Mouse (Mus musculus): ENCODE data around the gene Noc2l. TPM values are rescaled to one million over a fixed set of nuclear protein-coding genes. Genes with fewer than 3 reads are reported as not detected.
A peak's percentile ranks its signal among the peaks of the same experiment; 100 is the strongest.

Gene Noc2l
- polyA plus RNA-seq (2015; fragmentation: Nextera tagmentation; extraction: Ambion mirVana) = 30.2 and 30.6 TPM in 2 replicates

- under 1% methylated on average over 87 of the region's 90 CpGs for WGBS
- Histone ChIP-seq H3K9me3 (ENCODE audit: control insufficient read depth, low read length) (no peaks in the 10 kb centered on the region), H3K9ac (ENCODE audit: low read length) (peak within 1 kb of the TSS; percentile 70), H3K27me3 (ENCODE audit: control insufficient read depth, insufficient read depth, low read length) (no peaks in the 10 kb centered on the region), H3K4me3 (ENCODE audit: low read depth, low read length) (peak within 1 kb of the TSS; percentile 87), H3K4me2 (replicated peaks; ENCODE audit: low read depth) (peak within 1 kb of the TSS; percentile 96), H3K36me3 (ENCODE audit: control insufficient read depth, insufficient read depth, low read length) (peaks cover 15% of the 10 kb centered on the region), H3K4me1 (replicated peaks; ENCODE audit: control insufficient read depth, insufficient read depth) (no peaks in the 10 kb centered on the region; the same call in 1 of the 2 replicates), H3K27ac (replicated peaks) (peak within 1 kb of the TSS; percentile 93)
- 0 out of 2 replicates have a peak, but pooled peaks have one; percentile 12 for TF ChIP-seq CTCF (IDR thresholded peaks at IDR 0.05; ENCODE audit: low read depth)
- no peak for TF ChIP-seq EP300 (optimal IDR thresholded peaks at IDR 0.05)
- peak; percentile 96 for DNase-seq (ENCODE audit: low spot score)
- ATAC-seq (ENCODE audit: low FRiP score, low TSS enrichment) = peak; percentile 93
Observed at GRCm38 (mm10) chr4:156235808-156236533, at the start of gene Noc2l. Noc2l (plus strand) TSS chr4:156236010.

DNA sequence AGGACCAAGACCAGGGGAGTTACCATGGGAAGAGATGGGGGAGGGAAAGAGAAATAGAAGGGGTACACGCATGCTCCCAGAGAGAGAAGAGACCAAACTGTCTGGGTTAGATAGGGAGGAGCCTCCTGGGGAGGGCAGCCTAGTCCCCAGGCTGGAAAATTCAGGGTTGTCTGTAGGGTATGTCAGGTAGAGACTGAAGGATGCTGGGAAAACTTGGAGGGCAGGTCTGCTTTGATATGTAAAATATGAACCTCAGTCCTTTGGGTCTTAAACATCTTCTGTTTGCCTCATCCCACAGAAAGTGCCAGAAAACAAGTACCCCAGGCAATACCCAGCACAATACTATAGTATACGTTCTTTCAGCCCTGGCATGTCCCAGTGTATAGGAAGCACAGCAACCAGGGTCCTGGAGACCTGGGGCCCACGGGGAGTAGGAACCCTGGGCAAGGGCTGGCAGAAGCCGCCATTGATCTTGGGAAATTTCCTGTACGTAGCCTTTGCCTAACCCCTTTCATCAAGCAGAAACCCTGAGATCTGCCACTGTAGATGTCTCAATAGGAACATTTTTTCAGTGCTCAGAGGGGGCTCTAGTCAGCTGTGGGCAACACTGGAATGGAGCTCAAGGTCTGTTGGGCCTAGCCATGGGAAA, 47.5 kb upstream of the Noc2l start:
- no peak for TF ChIP-seq EP300 (optimal IDR thresholded peaks at IDR 0.05)
- TF ChIP-seq CTCF (IDR thresholded peaks at IDR 0.05; ENCODE audit: low read depth) = no peak
- peaks cover 9% of the 10 kb centered on the region; the same call in 1 of the 2 replicates for H3K4me1 ChIP-seq (replicated peaks; ENCODE audit: control insufficient read depth, insufficient read depth)
- H3K4me3 ChIP-seq (ENCODE audit: low read depth, low read length) = no peak overlapping the region
- no peak overlapping the region for H3K4me2 ChIP-seq (replicated peaks; ENCODE audit: low read depth)
- no peaks in the 10 kb centered on the region for H3K27me3 ChIP-seq (ENCODE audit: control insufficient read depth, insufficient read depth, low read length)
- H3K9ac ChIP-seq (ENCODE audit: low read length) = no peak overlapping the region
- WGBS = 77% methylated on average over 5 of the region's 5 CpGs
- ATAC-seq (ENCODE audit: low FRiP score, low TSS enrichment) = no peak
- no peak overlapping the region for H3K27ac ChIP-seq (replicated peaks)
- H3K36me3 ChIP-seq (ENCODE audit: control insufficient read depth, insufficient read depth, low read length) = no peaks in the 10 kb centered on the region
- no peak for DNase-seq (ENCODE audit: low spot score)
- no peaks in the 10 kb centered on the region for H3K9me3 ChIP-seq (ENCODE audit: control insufficient read depth, low read length)

DNA sequence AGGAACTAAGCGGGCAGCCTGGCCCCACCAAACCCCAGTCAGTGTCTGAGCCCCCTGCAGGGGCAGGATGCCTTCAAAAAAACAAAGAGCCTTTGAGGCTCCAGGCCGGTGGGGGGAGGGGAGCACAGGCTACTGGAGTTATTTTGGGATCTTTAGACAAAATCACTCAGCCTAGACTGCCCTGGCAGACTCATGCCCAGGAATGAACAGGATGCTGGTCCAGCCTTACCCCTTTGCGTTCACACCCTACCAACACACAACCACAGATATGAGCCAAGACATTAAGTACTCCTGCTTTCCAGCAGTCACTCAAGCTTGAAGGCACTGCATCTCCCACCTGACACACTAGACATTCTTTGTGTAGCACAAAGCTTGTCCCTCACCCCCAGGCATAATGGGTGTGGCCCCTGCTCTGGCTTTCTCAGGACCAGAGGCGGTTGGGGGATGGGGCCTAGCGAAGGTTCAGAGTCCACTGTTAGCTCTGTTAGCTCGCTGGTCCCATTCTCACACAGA, 46.9 kb upstream of the Noc2l start:
- Histone ChIP-seq H3K27me3 (ENCODE audit: control insufficient read depth, insufficient read depth, low read length) (no peaks in the 10 kb centered on the region), H3K9ac (ENCODE audit: low read length) (no peak overlapping the region), H3K4me3 (ENCODE audit: low read depth, low read length) (no peak overlapping the region), H3K4me1 (replicated peaks; ENCODE audit: control insufficient read depth, insufficient read depth) (peaks cover 9% of the 10 kb centered on the region; the same call in 1 of the 2 replicates), H3K9me3 (ENCODE audit: control insufficient read depth, low read length) (no peaks in the 10 kb centered on the region), H3K4me2 (replicated peaks; ENCODE audit: low read depth) (no peak overlapping the region), H3K27ac (replicated peaks) (no peak overlapping the region), H3K36me3 (ENCODE audit: control insufficient read depth, insufficient read depth, low read length) (no peaks in the 10 kb centered on the region)
- no peak for TF ChIP-seq CTCF (IDR thresholded peaks at IDR 0.05; ENCODE audit: low read depth)
- TF ChIP-seq EP300 (optimal IDR thresholded peaks at IDR 0.05) = no peak
- ATAC-seq (ENCODE audit: low FRiP score, low TSS enrichment) (peak; percentile 60), DNase-seq (ENCODE audit: low spot score) (peak; percentile 84)
- WGBS = 42% methylated on average over 6 of the region's 6 CpGs

GRCm38 (mm10) chr4:156192421-156193199, 43.2 kb upstream of the Noc2l start:
- ATAC-seq (ENCODE audit: low FRiP score, low TSS enrichment) = peak; percentile 77
- 36% methylated on average over 8 of the region's 8 CpGs for WGBS
- DNase-seq (ENCODE audit: low spot score) = peak; percentile 83
- no peak overlapping the region for H3K4me3 ChIP-seq (ENCODE audit: low read depth, low read length)
- peak overlapping the region; percentile 87 for H3K27ac ChIP-seq (replicated peaks)
- no peaks in the 10 kb centered on the region for H3K9me3 ChIP-seq (ENCODE audit: control insufficient read depth, low read length)
- H3K9ac ChIP-seq (ENCODE audit: low read length) = no peak overlapping the region; the same call in 1 of the 2 replicates
- 0 out of 2 replicates have a peak overlapping the region, but pooled peaks have one; percentile 11 for H3K4me2 ChIP-seq (replicated peaks; ENCODE audit: low read depth)
- TF ChIP-seq EP300 (optimal IDR thresholded peaks at IDR 0.05) (no peak), CTCF (IDR thresholded peaks at IDR 0.05; ENCODE audit: low read depth) (peak; percentile 21; the same call in 1 of the 2 replicates)
- peaks cover 14% of the 10 kb centered on the region for H3K4me1 ChIP-seq (replicated peaks; ENCODE audit: control insufficient read depth, insufficient read depth)
- H3K27me3 ChIP-seq (ENCODE audit: control insufficient read depth, insufficient read depth, low read length) = no peaks in the 10 kb centered on the region
- H3K36me3 ChIP-seq (ENCODE audit: control insufficient read depth, insufficient read depth, low read length) = no peaks in the 10 kb centered on the region; the same call in 1 of the 2 replicates

DNA sequence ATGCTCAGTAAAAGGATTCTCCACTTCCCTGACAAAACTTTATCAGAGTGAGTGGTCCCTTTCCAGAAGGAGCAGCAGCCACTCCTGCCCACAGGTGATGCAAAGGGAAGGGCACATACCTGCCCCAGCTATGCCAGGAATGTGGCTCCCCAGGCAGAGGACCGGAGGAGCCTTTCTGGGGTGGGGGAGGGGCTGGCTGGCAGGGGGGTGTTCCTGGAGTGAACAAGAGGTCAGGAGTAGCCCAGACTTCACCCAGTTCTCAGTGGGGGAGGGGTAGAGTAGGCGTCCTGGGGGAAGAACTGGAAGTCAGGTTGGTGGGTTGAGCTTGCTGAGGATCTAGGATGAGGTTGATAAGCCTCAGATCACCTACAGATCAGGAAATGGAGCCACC, 42.6 kb upstream of the Noc2l start:
- WGBS = 29% methylated on average over 2 of the region's 2 CpGs
- Histone ChIP-seq H3K4me3 (ENCODE audit: low read depth, low read length) (no peak overlapping the region), H3K27ac (replicated peaks) (peak overlapping the region; percentile 87), H3K4me2 (replicated peaks; ENCODE audit: low read depth) (0 out of 2 replicates have a peak overlapping the region, but pooled peaks have one; percentile 11), H3K4me1 (replicated peaks; ENCODE audit: control insufficient read depth, insufficient read depth) (peaks cover 14% of the 10 kb centered on the region), H3K9me3 (ENCODE audit: control insufficient read depth, low read length) (no peaks in the 10 kb centered on the region), H3K9ac (ENCODE audit: low read length) (no peak overlapping the region), H3K36me3 (ENCODE audit: control insufficient read depth, insufficient read depth, low read length) (no peaks in the 10 kb centered on the region; the same call in 1 of the 2 replicates), H3K27me3 (ENCODE audit: control insufficient read depth, insufficient read depth, low read length) (no peaks in the 10 kb centered on the region)
- DNase-seq (ENCODE audit: low spot score) (peak; percentile 52), ATAC-seq (ENCODE audit: low FRiP score, low TSS enrichment) (no peak)
- TF ChIP-seq CTCF (IDR thresholded peaks at IDR 0.05; ENCODE audit: low read depth) (no peak), EP300 (optimal IDR thresholded peaks at IDR 0.05) (no peak)

All from stomach, postnatal 0 days (tissue).